ENCODE assay signal across 10 mouse cellular contexts in the genomic region with DNA sequence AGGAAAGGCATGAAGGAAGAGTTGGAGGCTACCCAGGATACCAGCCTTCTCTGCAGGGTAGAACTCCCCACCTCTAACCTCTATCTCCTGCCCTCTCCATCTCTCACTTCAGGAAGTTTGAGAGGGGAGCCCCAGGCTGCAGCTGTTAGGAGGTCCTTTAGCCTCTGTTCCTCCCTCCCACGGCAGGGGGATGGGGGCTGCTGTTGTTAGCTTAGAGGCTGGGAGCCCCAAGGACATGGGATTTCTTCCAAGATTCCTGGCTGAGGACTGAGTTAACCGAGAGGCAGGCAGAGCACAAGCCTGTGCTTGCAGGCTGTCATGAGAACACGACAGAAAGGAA. TPM values are rescaled to one million over a fixed set of nuclear protein-coding genes. Genes with fewer than 3 reads are reported as not detected.
DNase-seq lines count a peak whose midpoint lies in the region; ATAC-seq lines count a peak whose summit lies in the region.
"Had no signal": no experiment of that assay in that cellular context is flagged by ENCODE, and none has a peak within 500 bp of the region (broad histone marks: within the 10 kb centered on the region; RNA-seq: fewer than 3 reads in every experiment).

No protein-coding gene starts in this region.

- no peak overlapping the region; the same call in 1 of the 2 replicates for H3K9ac ChIP-seq in heart, embryonic 12.5 days
- H3K9ac ChIP-seq in neural tube, embryonic 12.5 days, result peak overlapping the region; percentile 38

- peak; percentile 40 for DNase-seq in kidney, adult 11 months
- DNase-seq in kidney, adult 18-20 months, result no peak
- peak; percentile 75 for DNase-seq in kidney, postnatal 10 days
- DNase-seq in layer of hippocampus, adult 11-12 months (ENCODE audit: low spot score), result no peak
- DNase-seq in cerebellum, adult 8-10 months, result no peak

- peak overlapping the region; percentile 79 for H3K27ac ChIP-seq in heart, embryonic 12.5 days (ENCODE audit: poor library complexity, severe bottlenecking)
- H3K27ac ChIP-seq in neural tube, embryonic 12.5 days, result no peak overlapping the region; the same call in 1 of the 2 replicates

- no peaks in the 10 kb centered on the region for H3K36me3 ChIP-seq in heart, embryonic 12.5 days
- no peaks in the 10 kb centered on the region for H3K36me3 ChIP-seq in neural tube, embryonic 12.5 days

- H3K27me3 ChIP-seq in heart, embryonic 12.5 days (replicated peaks), result peaks cover 22% of the 10 kb centered on the region
- H3K27me3 ChIP-seq in neural tube, embryonic 12.5 days (replicated peaks), result 0 out of 2 replicates have a peak, but pooled peaks cover 4% of the 10 kb centered on the region

- peaks cover 11% of the 10 kb centered on the region for H3K4me1 ChIP-seq in heart, embryonic 12.5 days (replicated peaks)
- H3K4me1 ChIP-seq in neural tube, embryonic 12.5 days, result peaks cover 9% of the 10 kb centered on the region

- H3K9me3 ChIP-seq in heart, embryonic 12.5 days (replicated peaks), result no peaks in the 10 kb centered on the region
- H3K9me3 ChIP-seq in neural tube, embryonic 12.5 days, result no peaks in the 10 kb centered on the region

- 0 out of 2 replicates have a peak overlapping the region, but pooled peaks have one; percentile 44 for H3K4me2 ChIP-seq in heart, embryonic 12.5 days
- peak overlapping the region; percentile 30; the same call in 1 of the 2 replicates for H3K4me2 ChIP-seq in neural tube, embryonic 12.5 days (replicated peaks)

- 24% methylated on average over 3 of the region's 3 CpGs for WGBS in heart, embryonic 12.5 days
- WGBS in neural tube, embryonic 12.5 days, result 51% methylated on average over 3 of the region's 3 CpGs

- no peak for ATAC-seq in heart, embryonic 12.5 days (ENCODE audit: insufficient number of reproducible peaks, low FRiP score)
- 0 out of 2 replicates have a peak, but pooled peaks have one; percentile 2 for ATAC-seq in neural tube, embryonic 12.5 days (ENCODE audit: low FRiP score, low read depth)
- ATAC-seq in erythroid progenitor cell, adult 5-6 weeks (replicated peaks; ENCODE audit: low FRiP score, poor library complexity, severe bottlenecking), result no peak

- H3K4me3 ChIP-seq in heart, embryonic 12.5 days, result no peak overlapping the region
- no peak overlapping the region for H3K4me3 ChIP-seq in neural tube, embryonic 12.5 days
- H3K4me3 ChIP-seq: erythroblast, embryonic 14.5 days; myocyte had no signal

RNA-seq across cellular contexts. Expression of gene Cryaa, which starts 8.6 kb away (rescaled TPM):
- polyA plus RNA-seq in heart, embryonic 12.5 days (2016; fragmentation: Nextera tagmentation; extraction: Ambion mirVana), result 0.44 TPM in 1 of 2 replicates, not detected in the other
- not detected in 2 replicates for polyA plus RNA-seq in neural tube, embryonic 12.5 days (2016; fragmentation: Nextera tagmentation; extraction: Ambion mirVana)
- not detected in 2 replicates for total RNA-seq in erythroid progenitor cell, adult 5-6 weeks (2015; ENCODE audit: low replicate concordance)
- total RNA-seq in erythroid progenitor cell, adult 5-6 weeks (2017; ENCODE audit: low replicate concordance), result not detected in 2 replicates
- polyA plus RNA-seq: erythroblast, embryonic 14.5 days; myocyte had no signal

RNA-seq across cellular contexts. Expression of gene U2af1, which starts 27.5 kb away (rescaled TPM):
- polyA plus RNA-seq in heart, embryonic 12.5 days (2016; fragmentation: Nextera tagmentation; extraction: Ambion mirVana), result 229 and 244 TPM in 2 replicates
- polyA plus RNA-seq in neural tube, embryonic 12.5 days (2016; fragmentation: Nextera tagmentation; extraction: Ambion mirVana), result 305 and 307 TPM in 2 replicates
- 42.5 and 54.9 TPM in 2 replicates for total RNA-seq in erythroid progenitor cell, adult 5-6 weeks (2015; ENCODE audit: low replicate concordance)
- 122 and 151 TPM in 2 replicates for total RNA-seq in erythroid progenitor cell, adult 5-6 weeks (2017; ENCODE audit: low replicate concordance)

RNA-seq across cellular contexts. Expression of gene Cbs, which starts 49.2 kb away (rescaled TPM):
- 0.48 and 0.70 TPM in 2 replicates for polyA plus RNA-seq in heart, embryonic 12.5 days (2016; fragmentation: Nextera tagmentation; extraction: Ambion mirVana)
- 2.9 and 3.3 TPM in 2 replicates for polyA plus RNA-seq in neural tube, embryonic 12.5 days (2016; fragmentation: Nextera tagmentation; extraction: Ambion mirVana)
- not detected in 2 replicates for total RNA-seq in erythroid progenitor cell, adult 5-6 weeks (2015; ENCODE audit: low replicate concordance)
- total RNA-seq in erythroid progenitor cell, adult 5-6 weeks (2017; ENCODE audit: low replicate concordance), result not detected in 2 replicates

Comparison
In these comparisons a context has a peak if more than half of its experiments do, and no peak if none do; other contexts are left out.
1. DNase-seq: peak in kidney, adult 11 months (single experiment) and kidney, postnatal 10 days (single experiment); none in kidney, adult 18-20 months (single experiment), layer of hippocampus, adult 11-12 months (single experiment) and cerebellum, adult 8-10 months (single experiment).